Mouse (Mus musculus): ENCODE results near the gene Gm5799.
A peak's percentile ranks its signal among the peaks of the same experiment; 100 is the strongest.
"Not testable (repeated sequence)": the region's sequence is repeated elsewhere in the genome, so short reads cannot be mapped to it uniquely, and the experiment has no call there.

Gm5799 gene

DNA sequence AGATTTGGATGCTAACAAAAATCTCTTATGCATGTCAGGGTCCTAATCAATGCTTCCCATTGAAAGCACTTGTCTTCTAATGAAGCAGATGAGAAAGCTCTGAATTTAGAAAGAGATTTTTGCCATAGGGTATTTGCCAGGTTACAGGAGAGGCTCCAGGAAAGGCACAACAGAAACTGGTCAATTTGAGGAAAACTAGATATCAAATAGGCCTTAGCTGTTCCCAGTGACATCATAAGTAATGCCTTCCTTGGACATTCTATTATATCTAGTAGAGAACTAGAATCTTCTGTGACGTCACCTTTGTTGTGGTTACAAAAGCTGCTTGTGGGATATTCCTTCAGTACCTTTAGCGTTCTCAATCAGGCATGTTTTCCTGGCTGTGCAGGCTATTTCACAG is at the start of gene Gm5799:
Gene Gm5799, plus strand, starts transcription at position 301 of the 400 bp plus-strand sequence.
- DNase-seq (ENCODE audit: low read depth, low spot score), result not testable (repeated sequence)

DNA sequence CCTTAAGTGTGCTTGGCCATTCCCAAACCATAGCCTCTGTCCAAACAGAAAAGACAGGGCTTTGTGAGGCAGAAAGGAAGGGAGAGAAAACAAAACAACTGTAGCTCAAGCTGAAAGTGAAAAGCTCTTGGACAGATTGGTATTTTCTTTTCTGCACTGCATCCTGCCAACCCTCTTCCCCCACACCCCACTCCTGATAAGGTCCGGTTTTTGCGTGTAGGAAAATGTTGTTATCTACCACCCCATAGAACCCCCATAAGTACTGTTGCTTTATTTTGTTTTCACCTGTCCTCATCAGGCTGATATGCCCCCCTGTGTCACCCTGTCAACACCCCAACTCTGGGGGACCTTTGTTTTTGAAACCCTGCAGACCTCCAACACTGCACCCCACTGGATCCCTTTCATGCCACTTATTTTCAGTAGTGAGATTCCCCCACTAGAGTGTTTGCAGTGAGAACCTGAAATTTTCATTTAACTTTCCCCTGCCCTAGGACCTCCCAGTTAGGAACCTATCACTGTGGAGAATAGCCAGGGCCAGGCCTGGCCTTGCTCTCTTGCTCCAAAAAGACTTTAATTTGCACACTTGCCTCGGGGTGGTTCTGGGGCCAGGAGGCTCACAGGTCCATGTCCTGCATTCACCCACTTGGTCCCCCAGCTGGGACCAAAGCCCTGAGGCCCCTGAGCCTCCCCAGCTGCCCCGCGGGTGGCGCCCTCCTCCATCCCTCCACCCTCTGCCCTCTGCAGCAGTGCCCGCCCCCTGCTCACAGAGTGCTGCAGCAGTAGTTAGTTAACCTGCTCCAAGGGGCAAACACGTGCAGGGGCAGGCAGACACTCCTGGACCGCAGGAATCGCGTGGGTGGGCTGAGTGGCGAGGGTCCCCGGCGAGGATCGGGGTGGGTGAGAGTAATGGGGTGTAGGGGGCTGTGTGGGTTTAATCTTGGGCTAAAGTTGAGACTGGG is 12.0 kb upstream of the Gm5799 start:
- peak; percentile 6 for DNase-seq (ENCODE audit: low read depth, low spot score)

DNA sequence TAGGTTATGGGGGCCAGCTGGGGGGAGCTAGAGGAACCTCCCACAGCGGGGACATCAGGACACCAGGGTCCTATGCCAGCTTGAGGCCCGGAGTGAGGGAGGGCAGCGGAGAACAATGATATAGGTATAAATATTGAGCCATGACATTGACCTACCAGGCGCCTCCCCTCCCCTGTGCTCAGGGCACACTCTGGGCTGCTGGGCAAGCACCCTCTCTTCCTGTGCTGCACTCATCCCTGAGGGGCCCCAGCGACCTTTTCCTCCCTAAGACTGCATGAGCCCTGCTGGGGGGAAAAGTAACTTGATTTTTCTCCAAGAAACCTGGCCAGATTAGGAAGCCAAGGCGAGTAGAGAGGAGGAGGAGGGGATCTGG is 11.4 kb upstream of the Gm5799 start:
- DNase-seq (ENCODE audit: low read depth, low spot score), result not testable (repeated sequence)

DNA sequence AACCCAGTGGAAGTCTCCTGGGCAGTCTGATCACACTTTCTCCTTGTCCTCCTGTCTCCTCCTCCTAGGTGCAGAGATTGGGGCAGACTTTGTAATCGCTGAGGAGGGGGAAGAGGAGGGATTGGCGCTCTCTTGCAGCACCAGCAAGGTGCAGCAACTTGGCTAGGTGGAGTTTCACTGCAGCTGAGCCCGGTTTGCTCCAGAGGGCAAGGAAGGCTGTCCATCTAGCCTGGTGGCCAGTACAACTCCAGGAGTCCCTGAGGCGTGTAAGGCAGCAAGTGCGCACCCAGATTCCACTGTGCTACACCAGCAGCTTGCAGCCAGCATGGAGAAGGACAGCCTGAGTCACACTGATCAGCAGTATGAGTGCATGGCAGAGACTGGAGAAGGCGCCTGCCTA is 11.0 kb upstream of the Gm5799 start:
- DNase-seq (ENCODE audit: low read depth, low spot score), result peak; percentile 19

DNA sequence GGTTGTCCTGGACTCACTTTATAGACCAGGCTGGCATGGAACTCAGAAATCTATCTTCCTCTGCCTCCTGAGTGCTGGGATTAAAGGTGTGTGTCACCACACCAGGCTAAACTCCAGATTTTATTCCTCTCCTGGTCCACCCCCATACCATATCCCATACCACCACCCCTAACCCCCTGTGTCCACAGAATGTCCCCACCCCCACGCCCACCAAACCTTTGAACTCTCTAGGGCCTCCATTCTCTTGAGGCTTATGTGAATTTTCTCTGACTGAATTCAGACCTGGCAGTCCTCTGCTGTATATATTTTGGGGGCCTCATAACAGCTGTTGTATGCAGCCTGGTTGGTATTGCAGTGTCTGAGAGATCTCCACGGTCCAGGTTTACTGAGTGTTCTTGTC is 5.2 kb upstream of the Gm5799 start:
- not testable (repeated sequence) for DNase-seq (ENCODE audit: low read depth, low spot score)

DNA sequence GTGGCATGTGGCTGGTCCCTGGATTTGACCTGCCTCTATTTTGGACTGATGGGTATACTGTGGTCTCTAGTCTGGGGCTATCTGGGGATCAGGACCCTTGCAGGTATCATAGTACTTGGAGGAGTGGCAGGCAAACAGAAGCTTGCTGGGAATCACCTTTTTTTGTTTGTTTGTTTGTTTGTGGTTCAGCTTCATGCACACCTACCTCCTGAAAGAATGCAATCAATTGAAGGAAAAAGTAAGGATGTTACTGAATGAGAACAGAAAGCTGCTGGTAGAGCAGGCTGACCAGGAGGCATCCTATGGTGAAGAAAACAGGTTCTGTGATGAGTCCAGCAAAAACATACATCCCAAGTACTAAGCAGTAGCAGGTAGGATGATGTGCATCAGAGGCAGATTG is 2.9 kb downstream of the Gm5799 start:
- DNase-seq (ENCODE audit: low read depth, low spot score), result not testable (repeated sequence)

DNA sequence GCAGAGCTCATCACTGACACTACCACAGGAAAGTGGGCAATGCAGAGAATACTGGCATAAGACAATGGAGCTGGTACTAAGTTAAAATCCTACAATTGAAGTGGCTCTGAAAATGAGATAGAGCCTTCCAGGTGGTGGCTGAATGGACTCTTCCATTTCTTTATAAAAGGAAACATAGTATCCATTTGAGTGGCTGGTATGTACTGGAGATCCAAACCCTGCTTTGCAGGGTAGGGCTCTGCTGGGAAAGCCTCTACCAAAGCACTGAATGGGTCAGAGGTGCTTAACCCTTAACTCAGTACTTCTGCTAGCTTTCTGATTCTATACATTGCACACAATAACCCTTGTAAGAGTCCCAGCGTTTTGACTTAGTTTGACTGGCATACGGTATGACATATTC is 8.9 kb downstream of the Gm5799 start:
- not testable (repeated sequence) for DNase-seq (ENCODE audit: low read depth, low spot score)

DNA sequence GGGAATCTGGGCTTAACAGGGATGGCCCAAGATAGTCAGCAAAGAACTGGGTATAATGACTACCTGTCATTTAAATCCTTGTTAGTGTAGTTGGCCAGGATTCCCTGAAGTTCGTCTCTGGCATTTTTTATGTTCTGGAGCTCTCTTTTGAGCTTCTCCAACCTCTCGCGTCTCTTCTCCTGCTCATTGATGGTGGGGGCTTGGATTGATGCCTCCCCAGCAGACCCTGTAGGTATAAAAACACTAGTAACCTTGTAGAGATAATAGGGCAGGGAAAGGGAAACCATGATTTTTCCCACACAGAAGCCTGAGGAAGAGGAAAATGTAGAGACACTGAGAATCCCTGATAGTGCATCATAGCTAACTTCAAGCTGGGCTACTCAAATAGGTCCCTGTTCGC is 34.6 kb downstream of the Gm5799 start:
- DNase-seq (ENCODE audit: low read depth, low spot score), result not testable (repeated sequence)

DNA sequence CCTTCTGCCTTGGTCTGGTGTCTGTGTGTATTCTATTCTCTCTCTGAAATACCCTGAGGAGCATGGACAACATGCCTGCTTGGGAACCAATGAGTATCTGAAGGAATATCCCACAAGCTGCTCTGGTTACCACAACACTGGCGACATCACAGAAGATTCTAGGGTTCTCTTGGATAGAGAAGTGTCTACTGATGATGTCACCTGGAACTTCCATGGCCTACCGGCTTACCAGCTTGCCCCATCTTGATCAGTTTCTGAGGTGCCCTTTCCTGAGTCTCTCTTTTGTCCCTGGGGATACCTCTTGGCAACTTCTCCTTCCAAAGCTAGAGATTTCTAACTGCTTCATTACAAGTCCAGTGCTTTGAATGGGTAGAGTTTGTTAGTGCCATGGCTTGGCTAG is 35.7 kb downstream of the Gm5799 start, which contains the start of gene Gm17654:
Gene Gm17654, minus strand, starts transcription at position 101 of the 400 bp plus-strand sequence.
- not testable (repeated sequence) for DNase-seq (ENCODE audit: low read depth, low spot score)
